Mouse (Mus musculus): ENCODE measurements around the gene Taok1. TPM values are rescaled to one million over a fixed set of nuclear protein-coding genes. Genes with fewer than 3 reads are reported as not detected.

Gene Taok1
- polyA plus RNA-seq, 1 experiment from 2014 or later: 18.4 TPM

GRCm38 (mm10) chr11:77624002-77624401 is 16.4 kb upstream of the Taok1 start:
- 0 out of 2 replicates have a peak overlapping the region, but pooled peaks have one; percentile 19 for H3K9ac ChIP-seq (replicated peaks; ENCODE audit: low read depth)
- ATAC-seq (no peak), DNase-seq (ENCODE audit: low spot score) (no peak)
- TF ChIP-seq EP300 (IDR thresholded peaks at IDR 0.05) (no peak), CTCF (IDR thresholded peaks at IDR 0.05) (no peak)
- no peak overlapping the region for H3K27ac ChIP-seq (ENCODE audit: low read length)
- H3K4me3 ChIP-seq (ENCODE audit: low read depth, low read length): 0 out of 2 replicates have a peak overlapping the region, but pooled peaks have one; percentile 16
- no peaks in the 10 kb centered on the region for H3K9me3 ChIP-seq (ENCODE audit: low read length)
- no peaks in the 10 kb centered on the region for H3K27me3 ChIP-seq (replicated peaks; ENCODE audit: insufficient read depth, low read length)
- WGBS: 41% methylated on average over 5 of the region's 5 CpGs
- H3K4me2 ChIP-seq (replicated peaks; ENCODE audit: low read depth, low read length): peak overlapping the region; percentile 53
- peaks cover 9% of the 10 kb centered on the region for H3K4me1 ChIP-seq (ENCODE audit: insufficient read depth, low read depth, low read length)
- H3K36me3 ChIP-seq (ENCODE audit: insufficient read depth, low read length): no peaks in the 10 kb centered on the region

GRCm38 (mm10) chr11:77621902-77622535 is 14.4 kb upstream of the Taok1 start:
- no peak overlapping the region for H3K4me3 ChIP-seq (ENCODE audit: low read depth, low read length)
- TF ChIP-seq EP300 (IDR thresholded peaks at IDR 0.05) (no peak), CTCF (IDR thresholded peaks at IDR 0.05) (no peak)
- no peaks in the 10 kb centered on the region for H3K9me3 ChIP-seq (ENCODE audit: low read length)
- 61% methylated on average over 5 of the region's 5 CpGs for WGBS
- no peak for DNase-seq (ENCODE audit: low spot score)
- H3K36me3 ChIP-seq (ENCODE audit: insufficient read depth, low read length): no peaks in the 10 kb centered on the region
- no peak for ATAC-seq
- no peak overlapping the region for H3K4me2 ChIP-seq (replicated peaks; ENCODE audit: low read depth, low read length)
- peaks cover 9% of the 10 kb centered on the region for H3K4me1 ChIP-seq (ENCODE audit: insufficient read depth, low read depth, low read length)
- no peak overlapping the region for H3K9ac ChIP-seq (replicated peaks; ENCODE audit: low read depth)
- no peaks in the 10 kb centered on the region for H3K27me3 ChIP-seq (replicated peaks; ENCODE audit: insufficient read depth, low read length)
- H3K27ac ChIP-seq (ENCODE audit: low read length): no peak overlapping the region

- DNase-seq (ENCODE audit: low spot score): no peak
- Histone ChIP-seq H3K9me3 (ENCODE audit: low read length) (no peaks in the 10 kb centered on the region), H3K36me3 (ENCODE audit: insufficient read depth, low read length) (no peaks in the 10 kb centered on the region), H3K4me2 (replicated peaks; ENCODE audit: low read depth, low read length) (no peak overlapping the region), H3K4me3 (ENCODE audit: low read depth, low read length) (no peak overlapping the region), H3K9ac (replicated peaks; ENCODE audit: low read depth) (no peak overlapping the region), H3K27me3 (replicated peaks; ENCODE audit: insufficient read depth, low read length) (no peaks in the 10 kb centered on the region), H3K27ac (ENCODE audit: low read length) (no peak overlapping the region), H3K4me1 (ENCODE audit: insufficient read depth, low read depth, low read length) (no peaks in the 10 kb centered on the region)
- TF ChIP-seq EP300 (IDR thresholded peaks at IDR 0.05) (no peak), CTCF (IDR thresholded peaks at IDR 0.05) (no peak)
- 69% methylated on average over 5 of the region's 5 CpGs for WGBS
- no peak for ATAC-seq
Measured at GRCm38 (mm10) chr11:77615084-77615624, 7.5 kb upstream of the Taok1 start.

GRCm38 (mm10) chr11:77606835-77607537 is 629 bp downstream of the Taok1 start:
- Histone ChIP-seq H3K4me3 (ENCODE audit: low read depth, low read length) (peak overlapping the region; percentile 99), H3K4me2 (replicated peaks; ENCODE audit: low read depth, low read length) (peak overlapping the region; percentile 64), H3K9me3 (ENCODE audit: low read length) (no peaks in the 10 kb centered on the region), H3K36me3 (ENCODE audit: insufficient read depth, low read length) (no peaks in the 10 kb centered on the region), H3K9ac (replicated peaks; ENCODE audit: low read depth) (peak overlapping the region; percentile 99), H3K27me3 (replicated peaks; ENCODE audit: insufficient read depth, low read length) (no peaks in the 10 kb centered on the region), H3K27ac (ENCODE audit: low read length) (peak overlapping the region; percentile 98), H3K4me1 (ENCODE audit: insufficient read depth, low read depth, low read length) (no peaks in the 10 kb centered on the region)
- ATAC-seq (peak; percentile 36), DNase-seq (ENCODE audit: low spot score) (peak; percentile 84)
- TF ChIP-seq EP300 (IDR thresholded peaks at IDR 0.05) (peak; percentile 43; the same call in 1 of the 2 replicates), CTCF (IDR thresholded peaks at IDR 0.05) (no peak)
- WGBS: under 1% methylated on average over 36 of the region's 48 CpGs

GRCm38 (mm10) chr11:77606469-77606834 is 1.2 kb downstream of the Taok1 start:
- Histone ChIP-seq H3K36me3 (ENCODE audit: insufficient read depth, low read length) (no peaks in the 10 kb centered on the region), H3K4me2 (replicated peaks; ENCODE audit: low read depth, low read length) (peak overlapping the region; percentile 64), H3K4me1 (ENCODE audit: insufficient read depth, low read depth, low read length) (no peaks in the 10 kb centered on the region), H3K9me3 (ENCODE audit: low read length) (no peaks in the 10 kb centered on the region), H3K27me3 (replicated peaks; ENCODE audit: insufficient read depth, low read length) (no peaks in the 10 kb centered on the region), H3K27ac (ENCODE audit: low read length) (peak overlapping the region; percentile 98), H3K4me3 (ENCODE audit: low read depth, low read length) (peak overlapping the region; percentile 99), H3K9ac (replicated peaks; ENCODE audit: low read depth) (peak overlapping the region; percentile 99)
- ATAC-seq (no peak), DNase-seq (ENCODE audit: low spot score) (peak; percentile 5)
- TF ChIP-seq CTCF (IDR thresholded peaks at IDR 0.05) (no peak), EP300 (IDR thresholded peaks at IDR 0.05) (no peak)
- WGBS: 2% methylated on average over 6 of the region's 6 CpGs

- H3K27me3 ChIP-seq (replicated peaks; ENCODE audit: insufficient read depth, low read length): no peaks in the 10 kb centered on the region
- H3K27ac ChIP-seq (ENCODE audit: low read length): no peak overlapping the region
- no peak overlapping the region for H3K9ac ChIP-seq (replicated peaks; ENCODE audit: low read depth)
- no peak overlapping the region for H3K4me3 ChIP-seq (ENCODE audit: low read depth, low read length)
- no peak for ATAC-seq
- H3K4me2 ChIP-seq (replicated peaks; ENCODE audit: low read depth, low read length): no peak overlapping the region
- no peaks in the 10 kb centered on the region for H3K9me3 ChIP-seq (ENCODE audit: low read length)
- H3K4me1 ChIP-seq (ENCODE audit: insufficient read depth, low read depth, low read length): no peaks in the 10 kb centered on the region
- H3K36me3 ChIP-seq (ENCODE audit: insufficient read depth, low read length): no peaks in the 10 kb centered on the region
- TF ChIP-seq EP300 (IDR thresholded peaks at IDR 0.05) (no peak), CTCF (IDR thresholded peaks at IDR 0.05) (no peak)
- no peak for DNase-seq (ENCODE audit: low spot score)
Measured at GRCm38 (mm10) chr11:77597266-77597665, 10.3 kb downstream of the Taok1 start.

Data from lung, postnatal 0 days (tissue).